Mouse (Mus musculus): ENCODE data around the gene Alb. TPM values are rescaled to one million over a fixed set of nuclear protein-coding genes. Genes with fewer than 3 reads are reported as not detected.

Alb gene
- polyA plus RNA-seq, 1 experiment from 2014 or later, result 3.1 TPM

DNA sequence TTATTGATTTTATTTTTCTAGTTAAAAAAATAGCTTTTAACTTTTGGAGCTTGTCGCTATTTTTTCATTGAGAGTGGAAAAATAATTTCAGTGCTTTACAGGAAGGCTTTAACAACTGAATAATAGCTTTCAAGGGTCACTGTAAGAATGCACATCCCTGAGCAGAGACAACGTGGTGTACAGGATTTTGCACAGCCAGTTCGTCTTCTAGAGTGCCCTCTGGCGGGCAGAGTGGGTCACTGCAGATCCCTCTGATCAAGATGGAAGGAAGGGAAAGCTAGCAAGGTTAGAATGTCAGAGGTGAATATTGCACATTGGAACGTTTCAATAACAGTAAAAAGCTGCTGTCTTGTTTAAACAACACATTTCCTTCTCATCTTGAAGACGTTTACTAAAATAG lies 40.0 kb downstream of the Alb start:
- TF ChIP-seq CTCF (IDR thresholded peaks at IDR 0.05; ENCODE audit: low read depth), result peak; percentile 91

DNA sequence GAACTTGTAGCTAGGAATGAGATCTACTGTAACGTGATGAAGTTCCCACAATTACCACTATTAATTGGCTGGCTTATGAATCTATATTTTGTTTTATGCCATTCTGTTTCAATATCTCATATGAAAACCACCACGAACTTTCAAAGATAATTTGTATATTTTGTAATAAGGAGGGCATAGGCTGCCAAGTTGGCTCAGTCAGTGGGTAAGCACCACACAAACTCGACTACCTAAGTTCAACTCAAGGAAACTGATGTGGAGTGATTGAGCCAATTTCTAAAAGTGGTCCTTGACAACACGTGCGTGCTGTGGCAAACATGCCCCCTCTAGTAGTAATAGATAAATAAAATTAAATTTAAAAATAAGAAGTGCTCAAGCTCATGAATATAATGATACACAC lies 41.1 kb downstream of the Alb start:
- no peak overlapping the region for H3K4me2 ChIP-seq (ENCODE audit: low read length)
- no peak for TF ChIP-seq CTCF (IDR thresholded peaks at IDR 0.05; ENCODE audit: low read depth)
- DNase-seq (ENCODE audit: low spot score) (no peak), ATAC-seq (replicated peaks; ENCODE audit: low FRiP score, low read depth) (no peak)
- no peak overlapping the region for H3K4me3 ChIP-seq (replicated peaks; ENCODE audit: low read depth, low read length)
- H3K9ac ChIP-seq (ENCODE audit: low read depth, low read length), result no peak overlapping the region
- no peaks in the 10 kb centered on the region for H3K27me3 ChIP-seq (ENCODE audit: insufficient read depth, low read length)
- no peaks in the 10 kb centered on the region for H3K36me3 ChIP-seq (ENCODE audit: insufficient read depth, low read length)
- no peaks in the 10 kb centered on the region for H3K4me1 ChIP-seq (replicated peaks; ENCODE audit: insufficient read depth, low read length)
- WGBS, result 92% methylated on average over 5 of the region's 5 CpGs
- H3K9me3 ChIP-seq (replicated peaks; ENCODE audit: low read length), result no peaks in the 10 kb centered on the region
- no peak overlapping the region for H3K27ac ChIP-seq

More for the DNA sequence above, 40.0 kb downstream of the Alb start:
- H3K4me3 ChIP-seq (replicated peaks; ENCODE audit: low read depth, low read length), result no peak overlapping the region
- DNase-seq (ENCODE audit: low spot score) (peak; percentile 70), ATAC-seq (replicated peaks; ENCODE audit: low FRiP score, low read depth) (no peak; the same call in 1 of the 2 replicates)
- WGBS, result 4% methylated on average over 6 of the region's 6 CpGs
- H3K27ac ChIP-seq, result no peak overlapping the region
- no peak overlapping the region for H3K4me2 ChIP-seq (ENCODE audit: low read length)
- H3K9me3 ChIP-seq (replicated peaks; ENCODE audit: low read length), result no peaks in the 10 kb centered on the region
- H3K4me1 ChIP-seq (replicated peaks; ENCODE audit: insufficient read depth, low read length), result no peaks in the 10 kb centered on the region
- H3K36me3 ChIP-seq (ENCODE audit: insufficient read depth, low read length), result no peaks in the 10 kb centered on the region
- H3K27me3 ChIP-seq (ENCODE audit: insufficient read depth, low read length), result no peaks in the 10 kb centered on the region
- H3K9ac ChIP-seq (ENCODE audit: low read depth, low read length), result no peak overlapping the region

- WGBS, result 73% methylated on average over 11 of the region's 11 CpGs
Observed at GRCm38 (mm10) chr5:90504742-90505141, 44.0 kb downstream of the Alb start.

GRCm38 (mm10) chr5:90506507-90506906 lies 45.8 kb downstream of the Alb start:
- Histone ChIP-seq H3K9ac (ENCODE audit: low read depth, low read length) (no peak overlapping the region), H3K4me2 (ENCODE audit: low read length) (no peak overlapping the region), H3K9me3 (replicated peaks; ENCODE audit: low read length) (no peaks in the 10 kb centered on the region), H3K36me3 (ENCODE audit: insufficient read depth, low read length) (no peaks in the 10 kb centered on the region), H3K4me3 (replicated peaks; ENCODE audit: low read depth, low read length) (no peak overlapping the region), H3K27me3 (ENCODE audit: insufficient read depth, low read length) (no peaks in the 10 kb centered on the region), H3K4me1 (replicated peaks; ENCODE audit: insufficient read depth, low read length) (no peaks in the 10 kb centered on the region), H3K27ac (no peak overlapping the region)
- peak; percentile 28 for DNase-seq (ENCODE audit: low spot score)
- WGBS, result 38% methylated on average over 2 of the region's 2 CpGs
- no peak for TF ChIP-seq CTCF (IDR thresholded peaks at IDR 0.05; ENCODE audit: low read depth)
- ATAC-seq (replicated peaks; ENCODE audit: low FRiP score, low read depth), result 0 out of 2 replicates have a peak, but pooled peaks have one; percentile 29

More at GRCm38 (mm10) chr5:90504742-90505141, 44.0 kb downstream of the Alb start:
- Histone ChIP-seq H3K4me1 (replicated peaks; ENCODE audit: insufficient read depth, low read length) (no peaks in the 10 kb centered on the region), H3K27me3 (ENCODE audit: insufficient read depth, low read length) (no peaks in the 10 kb centered on the region), H3K36me3 (ENCODE audit: insufficient read depth, low read length) (no peaks in the 10 kb centered on the region), H3K4me2 (ENCODE audit: low read length) (no peak overlapping the region), H3K27ac (no peak overlapping the region), H3K9ac (ENCODE audit: low read depth, low read length) (no peak overlapping the region), H3K9me3 (replicated peaks; ENCODE audit: low read length) (no peaks in the 10 kb centered on the region), H3K4me3 (replicated peaks; ENCODE audit: low read depth, low read length) (no peak overlapping the region)
- no peak for DNase-seq (ENCODE audit: low spot score)
- no peak for TF ChIP-seq CTCF (IDR thresholded peaks at IDR 0.05; ENCODE audit: low read depth)
- ATAC-seq (replicated peaks; ENCODE audit: low FRiP score, low read depth), result no peak

- ATAC-seq (replicated peaks; ENCODE audit: low FRiP score, low read depth), result 0 out of 2 replicates have a peak, but pooled peaks have one; percentile 21
- Histone ChIP-seq H3K9me3 (replicated peaks; ENCODE audit: low read length) (no peaks in the 10 kb centered on the region), H3K9ac (ENCODE audit: low read depth, low read length) (no peak overlapping the region), H3K27me3 (ENCODE audit: insufficient read depth, low read length) (no peaks in the 10 kb centered on the region), H3K27ac (peak overlapping the region; percentile 50; the same call in 1 of the 2 replicates), H3K36me3 (ENCODE audit: insufficient read depth, low read length) (no peaks in the 10 kb centered on the region), H3K4me2 (ENCODE audit: low read length) (no peak overlapping the region), H3K4me3 (replicated peaks; ENCODE audit: low read depth, low read length) (no peak overlapping the region), H3K4me1 (replicated peaks; ENCODE audit: insufficient read depth, low read length) (no peaks in the 10 kb centered on the region)
- DNase-seq (ENCODE audit: low spot score), result peak; percentile 5
- 52% methylated on average over 13 of the region's 13 CpGs for WGBS
- no peak for TF ChIP-seq CTCF (IDR thresholded peaks at IDR 0.05; ENCODE audit: low read depth)
Observed at GRCm38 (mm10) chr5:90507411-90507949, 46.8 kb downstream of the Alb start.

DNA sequence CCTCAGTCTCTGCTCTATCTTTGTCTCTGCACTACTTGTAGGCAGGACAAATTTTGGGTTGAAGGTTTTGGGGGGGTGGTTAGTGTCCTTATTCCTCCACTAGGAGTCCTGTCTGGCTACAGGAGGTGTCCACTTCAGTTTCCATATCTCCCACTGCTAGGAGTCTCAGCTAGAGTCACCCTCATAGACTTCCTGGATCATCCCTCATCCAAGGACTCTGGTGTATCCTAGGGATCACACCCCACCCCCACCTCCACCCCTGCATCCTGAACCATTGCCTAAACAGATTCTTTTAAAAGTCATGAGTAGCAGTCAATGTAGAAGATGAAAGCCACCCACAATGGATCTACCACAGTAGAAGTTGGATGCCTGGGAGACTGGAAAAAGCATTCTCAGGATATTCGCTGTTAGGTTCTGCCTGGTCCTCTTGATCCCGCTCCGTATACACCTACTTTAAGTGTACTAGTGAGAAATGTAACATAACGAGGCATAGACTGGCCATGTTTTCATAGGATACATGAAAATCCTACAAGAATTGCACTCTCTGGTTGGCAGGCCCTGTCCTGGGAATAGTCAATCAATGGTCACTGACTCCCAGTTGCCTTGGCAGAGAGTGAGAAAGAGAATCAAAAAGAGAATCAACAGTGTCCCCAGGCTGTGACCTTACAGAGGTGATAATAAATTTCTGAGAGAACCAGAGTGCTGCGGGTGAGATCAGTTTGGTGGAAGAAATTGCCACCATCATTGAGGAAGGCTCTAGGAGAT lies 49.3 kb downstream of the Alb start:
- H3K9ac ChIP-seq (ENCODE audit: low read depth, low read length), result no peak overlapping the region
- ATAC-seq (replicated peaks; ENCODE audit: low FRiP score, low read depth) (no peak), DNase-seq (ENCODE audit: low spot score) (no peak)
- no peaks in the 10 kb centered on the region for H3K27me3 ChIP-seq (ENCODE audit: insufficient read depth, low read length)
- no peaks in the 10 kb centered on the region for H3K36me3 ChIP-seq (ENCODE audit: insufficient read depth, low read length)
- 85% methylated on average over 5 of the region's 5 CpGs for WGBS
- H3K9me3 ChIP-seq (replicated peaks; ENCODE audit: low read length), result no peaks in the 10 kb centered on the region
- no peaks in the 10 kb centered on the region for H3K4me1 ChIP-seq (replicated peaks; ENCODE audit: insufficient read depth, low read length)
- no peak overlapping the region for H3K27ac ChIP-seq
- no peak overlapping the region for H3K4me2 ChIP-seq (ENCODE audit: low read length)
- H3K4me3 ChIP-seq (replicated peaks; ENCODE audit: low read depth, low read length), result no peak overlapping the region
- TF ChIP-seq CTCF (IDR thresholded peaks at IDR 0.05; ENCODE audit: low read depth), result no peak
